Mouse (Mus musculus): ENCODE measurements around the gene Ptgds. TPM values are rescaled to one million over a fixed set of nuclear protein-coding genes. Genes with fewer than 3 reads are reported as not detected.

Gene Ptgds
- polyA plus RNA-seq, 1 experiment = 0.39 TPM

DNA sequence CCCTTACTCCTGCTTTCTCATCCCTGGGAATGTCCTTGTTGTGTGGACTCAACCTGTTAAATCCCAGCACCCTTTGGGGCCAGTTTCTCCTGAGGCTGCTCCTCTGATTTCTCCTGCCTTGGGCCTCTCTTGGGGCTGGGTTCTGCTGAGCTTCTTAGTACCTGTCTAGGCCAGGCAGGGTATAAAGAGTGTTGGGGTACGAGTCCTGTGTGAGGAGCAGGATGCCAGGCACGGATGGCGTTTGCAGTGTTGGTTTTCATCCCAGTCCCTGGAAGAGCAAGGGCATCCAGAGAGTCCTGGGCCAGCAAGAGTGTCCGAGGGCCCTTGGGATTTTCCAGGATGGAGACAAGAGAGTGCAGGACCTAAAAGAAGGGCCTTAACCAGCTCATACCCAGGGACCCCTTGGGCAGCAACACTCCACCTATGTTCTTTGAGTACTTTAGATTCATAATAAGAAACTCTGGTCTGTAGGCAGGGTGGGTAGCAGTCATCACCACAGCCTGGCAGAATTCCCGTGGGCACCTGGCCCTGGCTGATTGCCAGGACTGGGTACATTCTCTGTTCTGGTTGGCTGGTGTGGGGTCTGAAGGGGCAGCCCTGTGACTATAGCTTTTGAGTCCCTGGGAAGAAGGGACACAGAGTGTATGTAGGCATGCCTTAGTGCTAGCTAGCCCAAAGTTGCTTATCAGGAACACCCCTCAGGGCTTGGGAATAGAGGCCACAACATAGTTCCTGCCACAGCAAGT is 40.2 kb downstream of the Ptgds start:
- Histone ChIP-seq H3K36me3 (ENCODE audit: control insufficient read depth, insufficient read depth, low read length) (no peaks in the 10 kb centered on the region), H3K4me1 (ENCODE audit: control insufficient read depth, insufficient read depth, insufficient read length, low read length) (no peaks in the 10 kb centered on the region), H3K27ac (ENCODE audit: insufficient read depth, low read depth, low read length) (no peak overlapping the region), H3K4me3 (ENCODE audit: low read depth, low read length) (peak overlapping the region; percentile 80), H3K27me3 (ENCODE audit: control insufficient read depth, insufficient read depth, low read length) (no peaks in the 10 kb centered on the region)
- TF ChIP-seq CTCF (IDR thresholded peaks at IDR 0.05; ENCODE audit: extremely low read depth, insufficient read length, insufficient replicate concordance, low read depth, low read length) (no peak), POLR2A (IDR thresholded peaks at IDR 0.05; ENCODE audit: low read depth, low read length) (no peak)
- WGBS = 70% methylated on average over 5 of the region's 5 CpGs

DNA sequence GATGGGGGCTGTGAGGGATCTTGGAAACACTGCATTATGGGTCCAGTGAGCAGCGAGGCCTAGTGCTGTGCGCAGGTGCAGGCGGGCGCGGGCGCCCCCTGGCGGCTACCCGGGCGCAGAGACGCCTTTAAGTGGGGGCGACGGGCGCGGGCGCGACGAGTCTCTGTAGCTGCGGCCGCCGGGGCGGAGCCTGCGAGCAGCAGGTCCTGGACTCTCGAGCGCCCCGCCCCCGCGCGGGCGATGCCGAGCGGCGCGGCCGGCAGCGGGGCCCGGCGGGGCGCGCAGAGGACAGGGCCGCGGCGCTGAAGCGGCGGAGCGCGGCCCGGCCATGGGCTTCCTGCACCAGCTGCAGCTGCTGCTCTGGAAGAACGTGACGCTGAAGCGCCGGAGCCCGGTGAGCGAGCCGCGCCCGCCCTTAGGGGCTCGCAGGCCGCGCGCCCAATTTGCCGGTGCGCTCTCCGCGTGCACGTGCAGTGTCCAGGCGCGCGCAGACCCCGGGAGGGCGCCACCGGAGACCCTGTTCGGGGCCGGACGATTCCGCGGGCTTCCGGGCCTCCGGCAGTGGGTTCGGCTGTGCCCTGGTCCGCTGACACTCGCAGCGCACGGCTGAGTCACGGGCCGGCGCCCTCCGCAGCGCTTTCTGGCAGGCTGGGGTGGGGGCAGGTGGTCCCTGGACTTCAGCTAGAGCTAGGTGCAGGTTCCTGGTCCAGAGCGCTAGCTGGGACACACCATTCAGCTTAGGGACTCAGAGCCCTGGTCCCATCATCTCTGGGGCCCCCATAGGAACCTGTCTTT is 41.2 kb downstream of the Ptgds start, which contains the start of gene Abca2:
Abca2 (plus strand) TSS at position 262 of the 795 bp plus-strand sequence.
- Histone ChIP-seq H3K4me3 (ENCODE audit: low read depth, low read length) (peak within 1 kb of the TSS; percentile 80), H3K36me3 (ENCODE audit: control insufficient read depth, insufficient read depth, low read length) (no peaks in the 10 kb centered on the region), H3K27ac (ENCODE audit: insufficient read depth, low read depth, low read length) (no peak within 1 kb of the TSS), H3K27me3 (ENCODE audit: control insufficient read depth, insufficient read depth, low read length) (no peaks in the 10 kb centered on the region), H3K4me1 (ENCODE audit: control insufficient read depth, insufficient read depth, insufficient read length, low read length) (peaks cover under 1% of the 10 kb centered on the region)
- under 1% methylated on average over 89 of the region's 89 CpGs for WGBS
- TF ChIP-seq POLR2A (IDR thresholded peaks at IDR 0.05; ENCODE audit: low read depth, low read length) (no peak; the same call in 1 of the 2 replicates), CTCF (IDR thresholded peaks at IDR 0.05; ENCODE audit: extremely low read depth, insufficient read length, insufficient replicate concordance, low read depth, low read length) (peak; percentile 94)

DNA sequence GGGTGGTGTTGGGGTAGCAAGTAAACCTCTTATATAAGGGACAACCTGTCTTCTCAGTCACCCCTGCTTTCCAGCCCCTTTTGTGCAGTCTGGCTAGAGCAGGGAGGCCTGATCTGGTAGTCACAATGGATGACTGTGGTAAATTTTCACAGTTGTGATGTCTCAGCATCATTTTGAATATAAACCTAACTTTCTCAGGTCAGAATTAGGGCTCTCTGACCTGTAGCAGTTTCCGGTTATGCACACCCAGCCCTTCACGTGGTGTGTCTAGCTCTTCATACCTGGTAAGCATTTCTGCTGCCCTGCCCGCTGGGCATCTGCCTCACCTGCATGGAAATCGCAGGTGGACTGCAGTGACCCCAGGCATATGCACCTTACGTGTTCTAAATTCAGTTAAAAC is 42.6 kb downstream of the Ptgds start:
- Histone ChIP-seq H3K4me3 (ENCODE audit: low read depth, low read length) (no peak overlapping the region), H3K36me3 (ENCODE audit: control insufficient read depth, insufficient read depth, low read length) (no peaks in the 10 kb centered on the region), H3K4me1 (ENCODE audit: control insufficient read depth, insufficient read depth, insufficient read length, low read length) (peaks cover 13% of the 10 kb centered on the region), H3K27ac (ENCODE audit: insufficient read depth, low read depth, low read length) (no peak overlapping the region), H3K27me3 (ENCODE audit: control insufficient read depth, insufficient read depth, low read length) (no peaks in the 10 kb centered on the region)
- 94% methylated on average over 5 of the region's 5 CpGs for WGBS
- TF ChIP-seq CTCF (IDR thresholded peaks at IDR 0.05; ENCODE audit: extremely low read depth, insufficient read length, insufficient replicate concordance, low read depth, low read length) = no peak
- TF ChIP-seq POLR2A (IDR thresholded peaks at IDR 0.05; ENCODE audit: low read depth, low read length) = no peak

DNA sequence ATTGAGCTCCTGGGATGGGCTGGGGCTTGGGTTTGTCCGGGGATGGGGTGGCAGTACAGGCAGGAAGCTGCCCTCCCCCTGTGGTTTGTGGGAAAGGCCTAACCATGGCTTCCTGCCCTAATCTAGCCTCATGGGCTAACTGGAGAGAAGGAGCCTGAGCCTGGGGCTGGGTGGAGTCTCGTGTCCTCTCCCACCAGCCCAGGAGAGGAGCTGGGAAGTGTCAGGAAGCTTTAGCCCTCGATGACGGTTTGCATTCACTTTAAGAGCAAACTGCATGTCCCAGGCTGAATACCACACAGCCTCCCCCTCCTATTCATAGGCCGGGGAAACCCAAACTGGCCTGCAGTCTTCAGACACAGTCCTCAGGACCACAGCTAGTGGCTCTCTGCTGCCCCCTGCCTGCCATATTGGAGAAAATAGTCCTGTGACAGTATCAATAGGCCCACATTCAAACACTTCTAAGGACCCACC is 43.1 kb downstream of the Ptgds start:
- no peak for TF ChIP-seq POLR2A (IDR thresholded peaks at IDR 0.05; ENCODE audit: low read depth, low read length)
- TF ChIP-seq CTCF (IDR thresholded peaks at IDR 0.05; ENCODE audit: extremely low read depth, insufficient read length, insufficient replicate concordance, low read depth, low read length) = peak; percentile 85; the same call in 1 of the 2 replicates
- H3K4me3 ChIP-seq (ENCODE audit: low read depth, low read length) = no peak overlapping the region
- WGBS = 40% methylated on average over 5 of the region's 5 CpGs
- no peaks in the 10 kb centered on the region for H3K27me3 ChIP-seq (ENCODE audit: control insufficient read depth, insufficient read depth, low read length)
- H3K36me3 ChIP-seq (ENCODE audit: control insufficient read depth, insufficient read depth, low read length) = no peaks in the 10 kb centered on the region
- H3K4me1 ChIP-seq (ENCODE audit: control insufficient read depth, insufficient read depth, insufficient read length, low read length) = peaks cover 14% of the 10 kb centered on the region
- 0 out of 2 replicates have a peak overlapping the region, but pooled peaks have one; percentile 20 for H3K27ac ChIP-seq (ENCODE audit: insufficient read depth, low read depth, low read length)

DNA sequence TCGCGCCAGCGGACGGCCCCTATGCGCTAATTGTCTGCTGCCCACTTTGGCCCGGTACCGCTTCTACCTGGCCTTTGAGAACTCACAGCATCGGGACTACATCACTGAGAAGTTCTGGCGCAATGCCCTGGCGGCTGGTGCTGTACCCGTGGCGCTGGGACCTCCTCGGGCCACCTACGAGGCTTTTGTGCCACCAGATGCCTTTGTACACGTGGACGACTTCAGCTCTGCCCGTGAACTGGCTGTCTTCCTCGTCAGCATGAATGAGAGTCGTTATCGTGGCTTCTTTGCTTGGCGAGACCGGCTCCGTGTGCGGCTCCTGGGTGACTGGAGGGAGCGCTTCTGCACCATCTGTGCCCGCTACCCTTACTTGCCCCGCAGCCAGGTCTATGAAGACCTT is 44.4 kb downstream of the Ptgds start:
- no peaks in the 10 kb centered on the region for H3K36me3 ChIP-seq (ENCODE audit: control insufficient read depth, insufficient read depth, low read length)
- no peak overlapping the region for H3K4me3 ChIP-seq (ENCODE audit: low read depth, low read length)
- peaks cover 14% of the 10 kb centered on the region for H3K4me1 ChIP-seq (ENCODE audit: control insufficient read depth, insufficient read depth, insufficient read length, low read length)
- H3K27me3 ChIP-seq (ENCODE audit: control insufficient read depth, insufficient read depth, low read length) = no peaks in the 10 kb centered on the region
- H3K27ac ChIP-seq (ENCODE audit: insufficient read depth, low read depth, low read length) = no peak overlapping the region
- WGBS = 64% methylated on average over 27 of the region's 27 CpGs
- no peak for TF ChIP-seq CTCF (IDR thresholded peaks at IDR 0.05; ENCODE audit: extremely low read depth, insufficient read length, insufficient replicate concordance, low read depth, low read length)
- TF ChIP-seq POLR2A (IDR thresholded peaks at IDR 0.05; ENCODE audit: low read depth, low read length) = no peak

DNA sequence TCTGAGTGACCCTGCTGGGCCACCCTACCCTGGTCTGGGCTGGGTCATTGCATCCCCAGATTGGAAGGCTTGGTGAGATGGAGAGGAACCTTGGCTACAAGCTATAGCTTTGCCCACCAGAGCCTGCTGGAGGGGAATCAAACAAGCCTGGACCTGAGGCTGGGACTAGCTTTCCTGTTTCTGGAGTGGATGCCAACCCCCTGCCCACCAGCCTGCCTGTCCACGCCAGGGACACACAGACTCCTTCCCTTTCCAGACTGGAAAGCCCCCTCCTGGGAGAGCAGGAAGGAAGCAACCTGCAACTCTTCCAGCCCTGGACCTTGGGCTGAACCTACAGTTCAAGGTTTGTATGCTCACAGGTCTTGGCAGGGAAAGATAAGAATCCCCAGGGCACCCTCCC is 46.2 kb downstream of the Ptgds start:
- H3K27ac ChIP-seq (ENCODE audit: insufficient read depth, low read depth, low read length) = no peak overlapping the region
- no peak overlapping the region for H3K4me3 ChIP-seq (ENCODE audit: low read depth, low read length)
- H3K27me3 ChIP-seq (ENCODE audit: control insufficient read depth, insufficient read depth, low read length) = no peaks in the 10 kb centered on the region
- TF ChIP-seq POLR2A (IDR thresholded peaks at IDR 0.05; ENCODE audit: low read depth, low read length) (no peak), CTCF (IDR thresholded peaks at IDR 0.05; ENCODE audit: extremely low read depth, insufficient read length, insufficient replicate concordance, low read depth, low read length) (no peak)
- WGBS = 68% methylated on average over 1 of the region's 1 CpGs
- H3K4me1 ChIP-seq (ENCODE audit: control insufficient read depth, insufficient read depth, insufficient read length, low read length) = peaks cover 14% of the 10 kb centered on the region
- H3K36me3 ChIP-seq (ENCODE audit: control insufficient read depth, insufficient read depth, low read length) = no peaks in the 10 kb centered on the region

Data from small intestine, adult 2 months (tissue).